Mouse (Mus musculus): Measurements from ENCODE around the gene Gm44805.
A peak's percentile ranks its signal among the peaks of the same experiment; 100 is the strongest.

Gene Gm44805

DNA sequence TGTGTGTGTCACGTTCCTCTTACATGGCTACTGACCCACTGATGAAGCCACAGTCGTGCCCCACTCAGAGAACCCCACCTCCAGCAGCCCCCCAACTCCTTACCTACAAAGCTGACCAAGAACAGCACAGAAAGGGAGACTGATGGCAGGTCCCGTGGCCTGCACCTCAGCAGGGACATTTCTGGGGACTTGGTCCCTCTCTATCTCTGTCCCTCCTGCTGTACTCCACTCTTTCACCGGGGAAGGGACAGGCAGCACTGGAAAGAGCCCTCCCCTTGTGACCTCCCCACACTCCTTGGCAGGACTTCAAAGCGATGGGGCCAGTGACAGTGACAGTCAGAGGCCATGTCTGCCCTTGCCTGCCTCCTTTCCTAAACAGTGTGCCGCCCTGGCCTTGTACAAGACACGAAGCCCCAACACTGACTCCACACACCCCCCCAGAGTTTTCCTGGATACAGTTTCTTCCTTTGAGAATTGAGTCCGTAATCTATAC is at the start of gene Gm44805, which contains the start of gene Apoc4:
Gm44805 (minus strand) TSS at position 222 of the 493 bp plus-strand sequence.
Apoc4 (minus strand) TSS at position 278 of the 493 bp plus-strand sequence.
- DNase-seq = no peak

DNA sequence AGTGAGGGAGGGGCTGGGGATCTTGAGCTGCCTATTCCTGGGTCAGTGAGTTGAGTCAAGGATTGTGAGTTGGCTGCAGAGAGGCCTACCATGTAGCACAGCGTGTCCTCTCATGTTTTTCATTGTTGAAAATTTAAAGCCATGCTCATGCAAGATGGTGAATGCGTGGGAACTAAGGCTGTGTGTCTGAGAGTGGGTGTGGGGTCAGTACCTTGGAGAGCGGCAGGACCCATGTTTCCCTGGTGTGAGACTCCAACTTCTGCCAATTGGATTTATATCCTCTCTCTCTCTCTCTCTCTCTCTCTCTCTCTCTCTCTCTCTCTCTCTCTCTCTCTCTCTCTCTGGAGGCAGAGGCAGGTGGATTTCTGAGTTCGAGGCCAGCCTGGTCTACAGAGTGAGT is 45.3 kb upstream of the Gm44805 start:
- DNase-seq = no peak

DNA sequence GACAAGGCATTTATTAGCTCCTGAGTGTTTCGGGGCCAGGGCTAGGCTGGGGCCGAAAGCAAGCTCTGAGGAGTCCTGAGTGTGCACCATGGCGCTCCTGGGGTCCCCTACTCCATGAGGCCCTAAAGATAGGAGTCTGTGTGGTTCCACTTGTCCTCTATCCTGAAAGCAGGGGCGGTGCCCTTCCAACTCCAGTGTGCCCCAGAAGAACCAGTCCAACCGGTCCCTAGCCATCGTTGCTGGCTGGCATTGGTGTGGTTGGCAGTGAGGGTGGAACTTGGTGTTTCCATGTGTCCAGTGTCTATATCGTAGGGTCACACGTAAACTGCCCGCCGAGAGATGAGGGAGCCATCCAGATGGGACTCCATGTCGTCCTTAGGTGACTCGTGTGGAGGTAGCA is 42.9 kb upstream of the Gm44805 start:
- DNase-seq = no peak

DNA sequence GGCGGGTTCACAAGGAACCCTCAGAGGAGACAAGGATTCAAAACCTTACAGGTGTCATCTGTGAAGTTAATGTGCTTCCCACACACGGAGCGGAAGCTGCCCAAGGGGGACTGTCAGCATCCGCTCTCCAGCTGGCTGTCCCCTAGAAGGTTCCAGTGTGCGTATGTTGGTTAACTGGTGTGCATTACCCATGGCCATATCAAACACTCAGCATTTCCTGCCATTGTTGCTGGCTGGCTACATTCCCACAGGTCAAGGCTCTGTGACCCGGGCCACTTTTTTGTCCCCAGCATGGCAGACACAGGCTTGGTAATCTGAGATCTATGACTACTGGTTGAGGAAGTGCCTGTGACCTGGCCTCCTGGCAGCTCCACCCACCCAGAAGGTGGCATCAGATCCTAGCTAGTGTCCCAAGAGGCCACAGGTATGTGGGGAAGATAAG is 41.6 kb upstream of the Gm44805 start:
- DNase-seq = no peak

DNA sequence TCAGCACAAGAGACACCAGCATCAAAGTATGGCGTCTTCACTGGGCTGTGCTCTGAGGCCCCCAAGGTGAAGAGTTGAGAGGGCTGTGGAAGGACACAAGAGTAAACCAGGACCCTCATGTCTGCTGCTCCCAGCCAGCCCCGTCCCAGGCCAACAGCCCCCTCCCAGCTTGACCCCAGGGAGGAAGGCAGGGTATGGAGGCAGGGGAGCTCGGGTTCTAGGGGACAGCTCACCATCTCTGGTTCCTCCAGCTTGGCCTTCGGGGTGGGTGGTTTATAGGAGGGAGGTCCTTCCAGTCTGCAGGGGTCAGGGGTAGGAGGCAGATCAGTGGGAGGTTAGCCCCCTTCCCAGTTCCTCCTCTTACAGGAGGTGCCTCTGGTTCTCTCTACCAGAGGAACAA is 38.0 kb upstream of the Gm44805 start:
- DNase-seq = no peak

DNA sequence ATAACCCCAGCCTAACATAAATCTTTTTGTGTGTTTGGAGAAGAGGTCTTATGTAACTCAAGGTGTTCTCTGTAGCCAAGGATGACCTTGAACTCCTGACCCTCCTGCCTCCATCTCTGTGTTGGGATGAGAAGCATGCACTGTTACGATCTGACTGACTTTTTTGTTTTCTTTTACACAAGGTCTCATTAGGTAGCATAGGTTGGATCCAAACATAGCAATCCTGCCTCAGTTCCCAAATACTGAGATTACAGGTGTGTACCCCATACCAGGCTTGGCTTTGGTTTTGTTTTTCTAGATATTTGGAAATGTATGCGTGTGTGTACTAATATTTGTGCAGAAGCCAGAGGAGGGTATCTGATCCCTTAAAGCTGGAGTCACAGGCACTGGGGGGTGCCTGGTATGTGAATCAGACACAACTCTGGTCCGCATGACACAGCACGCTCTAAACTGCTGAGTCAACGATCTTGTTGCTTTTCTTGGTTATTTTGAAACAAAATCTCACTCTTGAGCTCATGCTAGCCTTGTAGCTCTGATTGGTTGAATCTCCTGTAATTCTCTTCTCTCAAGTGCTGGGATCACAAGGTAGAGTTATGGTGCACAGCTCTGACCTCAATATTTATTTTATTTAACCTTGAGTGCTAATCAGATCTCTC is 37.2 kb upstream of the Gm44805 start:
- DNase-seq = no peak

DNA sequence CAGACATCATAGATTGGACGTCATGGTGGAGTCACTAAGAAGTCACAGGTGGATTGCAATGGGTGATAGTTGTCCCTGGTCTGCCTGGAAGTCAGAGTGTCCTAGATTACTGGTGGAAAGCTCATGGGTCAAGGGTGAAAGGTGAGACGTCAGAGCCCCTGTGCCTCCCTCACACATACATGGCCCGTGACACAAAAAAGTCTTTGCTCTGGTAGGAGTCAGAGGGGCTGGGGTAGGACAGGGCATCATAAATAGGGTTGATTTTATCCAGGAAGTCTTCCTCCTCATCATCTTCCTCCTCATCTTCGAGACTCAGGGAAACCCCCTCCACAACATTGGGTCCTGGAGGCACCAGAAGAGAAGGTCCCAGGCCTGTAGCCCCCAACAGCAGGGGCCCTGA is 36.1 kb upstream of the Gm44805 start:
- no peak for DNase-seq

DNA sequence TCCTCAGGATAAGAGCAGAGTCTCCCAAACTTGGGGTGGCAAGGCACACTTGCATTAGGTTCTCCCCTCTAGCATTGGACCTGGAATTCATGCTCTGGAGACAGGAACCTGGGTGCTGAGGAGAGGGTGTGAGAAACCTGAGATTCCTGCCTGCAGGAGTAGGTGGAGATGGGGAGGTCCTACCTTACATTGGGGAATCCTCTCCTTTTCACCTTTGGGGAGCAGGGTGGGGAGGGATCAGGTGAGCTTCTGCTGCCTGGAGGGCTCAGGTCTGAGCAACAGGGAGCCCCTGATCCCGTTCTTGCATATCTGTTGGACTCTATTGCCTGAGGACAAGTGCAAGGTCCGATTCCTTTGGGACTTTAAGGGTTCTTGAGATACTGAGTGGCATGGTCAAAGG is 35.6 kb upstream of the Gm44805 start:
- DNase-seq = no peak

DNA sequence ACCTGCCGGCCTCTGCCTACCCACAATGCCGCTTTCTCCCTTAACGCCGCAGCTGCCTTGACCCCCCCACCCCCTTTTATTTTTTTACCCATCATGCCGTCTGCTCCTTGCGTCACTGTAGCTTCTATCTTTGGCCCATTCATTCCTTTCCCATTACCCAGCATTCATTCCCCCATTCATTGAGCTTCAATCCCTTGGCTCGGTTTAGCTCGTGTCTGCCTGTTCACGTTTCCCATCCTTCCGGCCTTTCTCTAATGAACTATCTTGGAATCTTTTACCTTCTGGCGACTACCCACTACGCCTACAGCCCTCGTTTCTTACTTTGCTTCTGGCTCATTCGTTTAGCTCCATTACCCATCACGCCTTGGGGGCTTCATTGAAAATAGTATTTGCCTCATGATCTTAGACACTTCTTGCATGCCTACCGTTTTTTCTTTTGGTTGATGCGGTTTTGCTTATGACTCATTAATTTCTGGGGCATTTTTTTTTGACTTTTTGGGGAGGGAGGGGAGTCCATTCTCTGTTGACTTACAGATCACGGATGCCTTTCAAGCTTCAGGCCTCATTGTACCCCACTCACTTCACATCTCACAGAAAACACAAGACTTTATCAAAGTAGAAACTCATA is 34.9 kb upstream of the Gm44805 start:
- no peak for DNase-seq

DNA sequence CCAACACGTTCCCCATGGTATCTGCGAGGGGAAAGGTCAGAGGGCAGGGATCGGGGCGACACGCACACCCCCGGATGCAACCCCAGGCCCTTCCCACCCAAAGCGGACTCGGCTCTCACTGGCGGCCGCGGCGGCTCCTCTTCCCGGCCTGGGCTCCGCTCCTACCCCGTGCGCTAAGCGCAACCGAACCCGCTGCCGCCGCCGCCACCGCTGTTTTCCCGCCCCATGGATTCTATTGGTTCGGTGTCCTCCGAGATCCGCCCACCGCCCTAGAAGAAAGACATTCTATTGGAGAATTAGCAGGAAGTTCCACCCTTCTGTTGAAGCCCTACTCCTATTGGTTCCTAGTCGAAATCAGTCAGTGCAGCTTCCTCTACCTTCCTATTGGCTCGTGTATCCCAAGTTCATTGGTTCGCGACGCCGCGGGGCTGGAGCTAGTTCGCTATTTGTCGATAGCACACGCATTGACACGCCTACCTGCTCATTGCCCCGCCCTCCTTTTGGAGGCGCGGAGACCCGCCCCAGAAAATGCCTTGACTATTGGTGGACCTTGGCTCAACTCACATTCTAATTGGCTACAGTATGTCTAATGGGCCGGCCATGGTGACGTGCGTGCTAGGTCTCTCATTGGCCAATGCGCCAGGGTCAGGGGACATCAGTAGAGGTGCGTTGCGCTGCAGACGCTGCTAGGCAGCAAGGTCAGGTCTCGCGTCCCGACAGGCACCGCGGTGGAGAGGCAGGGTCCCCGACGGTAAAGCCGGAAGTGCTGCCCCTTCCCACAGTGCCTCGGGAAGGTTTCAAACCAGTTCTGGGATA is 34.2 kb upstream of the Gm44805 start, which contains the start of gene Tomm40:
Tomm40 (minus strand) TSS at position 200 of the 816 bp plus-strand sequence.
- peak; percentile 98 to 99 for DNase-seq

DNA sequence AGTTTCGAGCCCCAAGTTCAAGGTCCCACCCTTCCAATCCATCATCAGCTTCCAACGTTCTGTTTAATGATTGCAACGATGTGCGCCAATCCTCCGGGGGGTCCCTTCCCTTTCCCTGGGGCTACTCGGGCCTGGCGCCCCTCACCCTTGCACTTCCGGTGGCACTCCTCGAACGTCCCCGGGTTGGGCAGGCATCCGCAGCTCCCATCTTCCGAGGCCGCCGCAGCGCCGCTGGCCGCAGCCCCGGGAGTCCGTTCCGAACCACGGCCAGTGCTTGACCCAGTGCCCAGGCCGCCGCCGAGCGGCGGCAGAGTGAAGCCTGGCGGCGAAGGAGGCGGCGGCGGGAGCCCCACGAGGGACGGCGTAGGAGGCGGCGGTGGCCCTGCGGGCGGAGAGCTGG is 33.6 kb upstream of the Gm44805 start:
- no peak for DNase-seq

DNA sequence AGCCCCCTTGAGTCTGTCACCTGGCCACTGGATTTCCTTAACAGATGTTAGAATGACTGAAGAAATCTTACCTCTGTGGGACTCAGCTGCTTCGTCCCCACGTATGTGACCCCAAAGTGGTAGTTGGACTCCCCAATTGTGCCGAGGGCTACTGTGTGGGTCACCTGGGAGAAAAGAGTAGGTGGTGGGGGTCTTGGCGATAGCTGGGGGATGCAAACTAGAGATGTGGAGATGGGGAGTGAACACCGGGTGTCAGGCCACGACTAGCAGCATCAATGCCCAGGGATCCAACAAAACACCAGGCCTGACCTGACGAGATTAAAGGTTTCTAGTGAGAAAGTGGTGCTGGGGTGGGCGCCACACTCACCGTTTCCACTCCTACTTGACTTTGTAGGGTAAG is 32.4 kb upstream of the Gm44805 start:
- no peak for DNase-seq

DNA sequence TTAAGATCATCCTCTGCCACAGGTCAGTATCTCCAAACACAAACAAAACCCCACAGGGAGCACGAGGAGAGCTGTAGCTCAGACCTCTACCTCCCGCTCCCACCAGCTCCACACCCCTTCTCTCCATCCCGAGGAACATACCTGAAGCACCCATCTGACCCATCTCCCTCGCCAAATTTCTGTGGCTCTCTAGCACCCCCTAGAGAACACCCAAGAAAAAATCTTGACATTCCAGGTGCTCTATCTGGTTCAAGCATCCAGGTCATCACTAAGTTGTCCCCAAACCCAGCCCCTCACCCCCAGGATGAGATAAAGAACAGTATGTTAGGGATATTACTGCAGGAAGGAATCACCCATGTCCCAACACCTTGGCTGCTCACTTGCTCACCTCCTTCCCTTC is 32.0 kb upstream of the Gm44805 start:
- DNase-seq = peak in 1 of 2 experiments; percentile 20

DNA sequence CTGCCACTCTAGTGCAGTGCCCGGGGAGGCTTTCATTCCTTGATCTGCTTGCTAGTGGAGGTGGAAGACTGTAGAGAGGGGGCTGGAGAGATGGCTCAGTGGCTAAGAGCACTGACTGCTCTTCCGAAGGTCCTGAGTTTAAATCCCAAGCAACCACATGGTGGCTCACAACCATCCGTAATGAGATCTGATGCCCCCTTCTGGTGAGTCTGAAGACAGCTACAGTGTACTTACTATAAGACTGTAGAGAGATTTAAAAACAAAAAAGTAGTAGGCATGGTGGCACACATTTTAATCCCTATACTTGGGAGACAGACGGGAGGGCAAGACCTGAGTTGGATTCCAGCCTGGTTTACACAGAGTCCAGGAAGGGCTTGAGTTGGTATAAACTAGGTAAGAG is 31.2 kb upstream of the Gm44805 start:
- DNase-seq = no peak

DNA sequence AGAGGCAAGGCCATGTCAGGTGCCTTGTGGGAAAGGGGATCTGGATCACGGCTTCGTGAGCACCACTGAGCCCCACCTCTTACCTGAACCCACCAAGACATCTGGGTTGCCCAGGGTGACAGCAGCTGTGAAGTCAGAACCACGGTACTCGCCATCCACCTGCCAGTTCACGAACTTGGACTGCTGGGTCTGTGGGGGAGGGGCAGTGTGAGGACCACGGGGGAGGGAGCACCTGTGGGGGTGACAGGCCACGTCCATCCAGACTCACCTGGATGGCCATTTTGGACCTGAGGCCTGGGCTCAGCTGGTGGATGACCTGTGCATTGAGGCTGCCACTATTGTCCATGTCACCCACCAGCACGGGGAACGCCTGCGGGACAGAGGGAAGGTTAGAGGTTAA is 29.4 kb upstream of the Gm44805 start:
- DNase-seq = no peak

DNA sequence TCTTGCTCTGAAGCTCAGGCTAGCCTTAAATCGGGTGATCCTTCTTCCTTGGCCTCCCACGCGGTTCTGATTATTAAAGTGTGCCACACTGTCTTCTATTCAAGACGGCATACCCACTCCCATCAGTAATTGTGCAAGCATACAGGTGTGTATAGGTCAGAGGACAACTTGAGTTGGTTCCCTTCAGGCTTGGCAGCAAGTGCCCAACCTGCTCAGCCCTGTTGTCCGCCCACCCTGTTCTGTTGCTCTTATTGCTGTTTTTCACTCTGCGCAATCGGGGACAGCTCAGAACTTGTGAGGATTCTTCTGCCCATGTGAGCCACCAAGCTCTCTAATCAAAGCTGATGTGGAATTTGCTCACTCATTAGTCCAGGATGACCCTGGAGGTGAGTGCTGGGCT is 24.0 kb upstream of the Gm44805 start:
- DNase-seq = no peak

DNA sequence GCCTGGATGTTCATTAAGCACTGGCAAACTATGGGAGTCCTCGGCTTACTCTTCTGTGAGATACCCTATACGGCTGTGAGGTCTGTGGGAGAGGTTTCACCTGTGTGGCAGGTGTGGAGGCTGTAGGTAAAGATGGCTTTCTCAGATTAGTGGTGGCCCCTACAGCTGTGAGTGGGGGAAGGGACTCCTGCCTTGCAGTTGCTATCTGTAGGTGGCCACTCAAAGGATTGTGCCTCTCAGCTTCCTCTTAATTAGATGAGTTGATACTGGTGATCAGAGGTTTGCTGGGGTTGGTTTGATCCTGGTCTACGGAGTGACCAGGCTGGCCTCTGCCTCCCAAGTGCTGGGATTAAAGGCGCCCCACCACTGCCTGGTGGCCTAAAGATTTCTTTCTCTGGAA is 23.3 kb upstream of the Gm44805 start:
- DNase-seq = no peak

DNA sequence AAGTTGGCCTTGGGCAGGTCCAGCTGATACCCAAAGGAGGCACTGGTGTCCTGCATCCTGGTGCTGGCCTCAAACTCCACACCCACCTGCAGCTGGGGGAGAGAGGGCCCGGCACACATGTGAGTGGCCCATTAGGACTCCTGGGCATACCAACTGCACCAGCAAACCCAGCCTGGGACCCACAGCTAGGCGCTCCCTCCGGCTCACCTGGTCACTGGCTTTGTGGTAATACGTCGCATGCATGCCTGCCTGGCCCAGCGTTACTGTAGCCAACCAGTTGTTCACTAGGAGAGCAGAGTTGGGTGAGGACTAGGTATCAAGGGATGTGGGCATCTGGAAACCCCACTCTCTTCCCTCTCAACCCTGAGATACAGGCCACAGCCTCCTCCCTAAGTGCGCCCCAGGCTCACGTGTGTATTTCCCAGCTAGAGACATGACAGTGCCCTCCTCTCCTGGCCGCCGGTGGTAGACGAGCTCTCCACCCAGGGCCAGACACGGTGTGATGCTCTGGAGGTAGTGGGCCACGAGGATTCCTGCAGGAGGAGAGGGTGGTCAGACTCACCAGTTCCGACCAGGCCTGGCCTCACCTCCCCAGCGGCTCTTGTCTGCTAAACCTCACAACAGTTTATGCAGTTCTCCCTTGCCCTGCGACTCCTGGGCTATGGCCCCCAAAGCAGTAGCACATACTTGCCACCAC is 21.8 kb upstream of the Gm44805 start:
- DNase-seq = no peak

DNA sequence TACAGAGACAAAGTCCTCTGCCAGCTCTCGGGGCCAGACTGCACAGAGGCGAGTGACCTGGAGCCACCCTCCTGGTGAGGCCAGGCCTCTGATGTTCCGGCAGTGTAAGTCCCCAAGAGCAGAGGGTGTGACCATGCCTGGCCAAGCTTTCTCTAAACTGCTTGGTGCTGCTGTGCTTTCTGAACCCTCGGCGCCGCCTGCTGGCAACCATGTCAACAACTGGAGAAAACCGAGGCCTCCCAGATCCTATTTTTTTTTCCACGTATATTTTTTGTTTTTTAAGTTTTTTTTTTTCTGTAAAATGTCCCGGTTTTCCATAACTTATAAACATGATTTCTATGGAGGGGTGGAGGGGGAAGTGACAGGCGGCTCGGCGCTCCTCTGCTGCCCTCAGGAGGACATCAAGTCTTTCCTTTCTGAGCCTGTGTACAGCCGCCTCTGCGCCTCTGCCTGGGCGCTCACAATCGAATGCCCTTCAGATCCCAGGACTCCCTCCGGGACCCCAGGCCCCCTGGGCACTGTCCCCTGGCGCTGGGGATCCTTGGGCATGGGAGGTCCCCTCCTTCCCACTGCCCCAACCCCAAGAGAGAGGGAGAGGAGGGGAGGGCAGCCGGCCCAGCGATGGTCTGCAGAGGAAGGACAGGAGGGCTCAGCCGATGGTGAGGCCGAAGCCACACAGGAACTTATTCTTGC is 20.0 kb upstream of the Gm44805 start:
- peak; percentile 54 to 58 for DNase-seq

DNA sequence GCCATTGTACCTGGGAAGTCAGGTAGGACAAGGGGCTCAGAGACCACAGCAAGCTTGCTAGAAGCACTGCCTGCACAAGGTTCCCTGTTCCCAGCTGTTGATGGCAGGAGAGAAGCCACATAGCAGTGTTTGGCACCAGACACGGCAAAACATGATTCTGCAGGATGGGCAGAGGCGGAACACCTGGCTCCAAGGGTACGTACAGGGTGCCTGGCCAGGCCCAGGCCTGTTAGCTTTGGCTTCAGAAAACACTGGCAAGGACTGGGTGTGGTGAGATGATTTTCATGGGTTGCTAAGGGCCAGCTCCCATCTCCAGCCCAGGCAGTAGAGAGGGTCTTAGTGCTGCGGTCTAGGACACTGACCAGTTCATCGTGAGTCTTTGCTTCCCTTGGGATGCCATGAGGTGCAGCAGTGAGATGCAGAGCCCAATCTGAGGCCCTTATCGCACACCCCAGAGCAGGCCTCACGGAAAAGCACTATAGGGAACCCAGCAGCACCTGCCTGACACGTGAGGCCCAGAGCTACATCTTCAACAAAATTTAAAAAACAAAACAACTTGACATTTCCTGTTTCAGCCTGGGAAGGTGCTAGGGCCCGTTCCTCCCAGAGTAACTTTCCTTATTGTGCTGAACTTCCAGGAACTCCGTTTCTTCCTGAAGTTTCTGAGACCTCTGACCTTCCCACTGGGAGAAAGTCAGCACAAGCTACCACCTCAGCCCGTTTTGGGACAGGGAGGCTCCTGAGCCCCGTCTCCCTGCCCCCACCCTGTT is 19.3 kb upstream of the Gm44805 start:
- DNase-seq = no peak

DNA sequence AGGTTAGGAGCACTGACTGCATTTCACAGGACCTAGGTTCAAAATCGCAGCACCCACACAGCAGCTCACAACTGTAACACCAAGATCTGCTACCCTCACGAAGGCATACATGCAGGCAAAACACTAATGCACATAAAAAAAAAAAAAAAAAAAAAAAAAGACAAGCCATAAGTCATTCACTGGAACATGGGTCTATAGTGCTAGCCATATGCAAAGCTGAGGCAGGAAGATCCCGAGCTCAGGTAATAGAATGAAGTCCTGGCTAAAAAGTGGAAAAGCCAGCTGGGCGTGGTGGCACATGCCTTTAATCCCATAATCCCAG is 18.6 kb upstream of the Gm44805 start:
- no peak for DNase-seq

Data from thymus, postnatal 36 days (tissue).